Mouse (Mus musculus) hematopoietic stem cell, adult 5-6 weeks (primary cell): ENCODE results near the gene Actr10. TPM values are rescaled to one million over a fixed set of nuclear protein-coding genes. Genes with fewer than 3 reads are reported as not detected.
A peak's percentile ranks its signal among the peaks of the same experiment; 100 is the strongest.

ENCODE experiments used
- ATAC-seq, 2 experiments: fragments of 125-278 bp in 1 of 2; replicated peaks in 1 of 2; 2 replicates each; pipeline ENCODE4 v1.8.0; 2016 to 2017; ENCODE audit warnings: inconsistent platforms in 2 of 2, mild to moderate bottlenecking in 2 of 2, moderate number of reproducible peaks in 2 of 2, low read depth in 1 of 2, moderate TSS enrichment in 1 of 2; ENCODE audit not compliant: low FRiP score in 2 of 2, poor library complexity in 2 of 2, severe bottlenecking in 2 of 2, insufficient read depth in 1 of 2, low TSS enrichment in 1 of 2
- total RNA-seq: library from RNA; stranded (forward); fragments of 172-1452, 232-1000 nt; gene quantifications from 2 replicates; pipeline ENCODE4 v1.2.3, GENCODE M21; 2017

Gene Actr10
- total RNA-seq: 43.8 and 75.4 TPM in 2 replicates

DNA sequence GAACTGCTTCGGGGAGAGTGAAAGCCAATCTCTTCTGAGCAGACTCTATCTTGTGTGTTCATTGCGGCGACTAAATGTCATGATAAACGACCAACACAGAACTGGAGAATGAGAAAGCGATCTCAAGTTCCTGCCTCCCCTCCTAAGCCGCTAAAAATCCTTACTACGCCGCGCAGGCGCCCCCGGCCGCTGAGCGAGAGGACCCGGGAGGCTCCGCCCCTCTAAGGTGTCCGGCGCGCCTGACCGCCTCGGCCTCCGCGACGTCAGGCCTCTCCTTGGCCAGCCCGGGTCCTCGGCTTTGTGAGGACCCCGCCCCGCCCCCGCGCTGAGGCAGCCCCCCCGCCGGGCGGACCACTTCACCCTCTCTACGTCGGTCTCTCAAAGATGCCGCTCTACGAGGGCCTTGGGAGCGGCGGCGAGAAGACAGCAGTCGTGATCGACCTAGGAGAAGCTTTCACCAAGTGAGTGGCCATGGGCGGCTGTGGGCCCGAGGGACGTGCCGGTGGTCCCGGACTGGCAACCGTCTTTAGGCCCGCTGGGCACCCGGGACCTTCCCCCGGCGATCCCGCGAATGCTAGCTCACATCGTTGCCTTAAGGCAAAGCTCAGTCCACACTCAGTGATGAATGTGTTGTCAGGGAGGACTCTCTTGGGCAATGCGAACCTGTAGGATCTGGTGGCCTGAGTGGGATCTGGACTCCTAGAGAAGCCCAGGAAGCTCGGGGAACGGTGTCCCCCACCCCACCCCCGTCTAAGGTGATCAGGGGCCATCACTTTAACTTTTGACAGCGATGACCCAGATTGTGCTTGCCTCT is at the start of gene Actr10:
Gene Actr10 (plus strand): TSS at position 287 of the 814 bp plus-strand sequence.
- ATAC-seq: peak; percentile 91 to 95

DNA sequence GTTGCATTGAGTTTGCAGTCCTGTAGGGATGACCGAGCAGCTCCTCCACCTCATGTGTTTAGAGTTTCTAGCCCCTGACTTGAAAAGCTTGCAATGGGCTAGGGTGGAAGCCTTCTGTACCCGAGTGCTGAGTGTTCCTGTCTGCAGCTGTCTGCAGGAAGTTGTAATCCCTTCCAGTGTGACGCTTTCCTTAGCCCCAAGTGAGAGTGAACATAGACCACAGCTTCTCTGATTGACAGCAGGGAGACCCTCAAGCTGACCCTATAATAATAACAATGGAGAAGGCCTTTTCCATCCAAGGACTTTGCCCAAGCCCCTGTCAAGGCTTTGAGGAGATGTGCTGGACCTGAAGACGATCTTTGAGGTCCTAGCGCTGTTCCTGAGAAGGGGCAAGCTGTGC is 47.3 kb upstream of the Actr10 start:
- no peak for ATAC-seq

GRCm38 (mm10) chr12:70890874-70891470 is 46.7 kb upstream of the Actr10 start:
- no peak for ATAC-seq

- ATAC-seq: no peak
These were observed 42.4 kb upstream of the Actr10 start for GRCm38 (mm10) chr12:70895275-70895674.

DNA sequence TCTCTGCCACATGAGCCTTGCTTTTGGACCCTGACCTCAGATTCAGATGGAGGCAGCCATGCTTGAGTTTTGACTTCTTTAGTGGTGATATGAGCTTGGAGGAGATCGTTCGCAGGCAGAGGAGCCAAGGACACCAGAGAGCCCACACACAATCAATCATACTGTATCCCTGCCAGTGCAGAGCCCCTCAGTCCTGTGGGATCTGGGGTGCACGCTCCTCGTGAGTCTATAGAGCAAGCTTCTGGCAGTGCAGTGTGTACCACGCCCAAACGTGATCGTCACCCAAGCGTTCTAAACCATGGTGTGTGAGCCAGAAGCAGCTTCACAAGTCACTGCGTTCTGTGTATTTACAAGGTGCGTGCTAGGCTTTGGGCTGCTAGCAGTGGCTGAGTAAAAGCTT is 41.6 kb upstream of the Actr10 start:
- ATAC-seq: no peak

GRCm38 (mm10) chr12:70897434-70897833 is 40.2 kb upstream of the Actr10 start:
- ATAC-seq: no peak

DNA sequence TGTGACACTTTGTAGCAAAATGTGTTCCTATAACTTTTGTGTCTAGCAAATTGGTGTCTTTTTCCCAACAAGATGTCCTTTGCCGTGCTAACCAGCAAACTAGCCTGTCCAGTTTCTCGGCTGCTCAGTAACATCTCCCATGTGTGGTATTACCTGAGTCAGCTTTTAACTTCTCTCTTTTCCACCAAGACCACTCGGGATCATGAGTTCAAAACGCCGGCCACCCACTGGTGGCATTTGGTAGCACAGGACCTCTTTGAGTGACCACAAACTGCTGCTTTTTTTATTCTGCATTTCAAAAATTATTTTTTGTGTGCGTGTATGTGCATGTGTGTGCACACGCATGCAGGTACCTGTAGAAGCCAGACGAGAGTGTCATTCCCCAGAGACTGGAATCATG is 39.2 kb upstream of the Actr10 start:
- ATAC-seq: no peak

DNA sequence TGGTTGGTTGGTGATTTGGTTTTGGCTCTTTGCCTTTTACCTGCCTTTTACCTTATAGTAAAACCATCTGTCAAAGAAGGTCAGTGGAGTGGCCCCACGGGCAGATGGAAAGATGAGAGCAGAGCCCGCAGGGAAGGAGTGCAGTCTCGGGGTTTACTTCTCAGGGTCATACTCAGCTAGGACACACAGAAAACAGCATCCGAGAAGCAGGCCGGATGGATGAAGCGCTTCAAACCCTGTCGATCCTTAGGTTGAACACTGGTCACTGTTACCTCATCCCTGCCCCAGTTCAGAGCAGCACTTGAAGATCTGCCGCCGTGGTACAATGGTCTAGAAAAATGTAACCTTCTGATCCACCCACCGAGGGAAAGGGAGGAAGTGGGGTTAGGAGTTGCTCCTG is 33.2 kb upstream of the Actr10 start:
- no peak for ATAC-seq

DNA sequence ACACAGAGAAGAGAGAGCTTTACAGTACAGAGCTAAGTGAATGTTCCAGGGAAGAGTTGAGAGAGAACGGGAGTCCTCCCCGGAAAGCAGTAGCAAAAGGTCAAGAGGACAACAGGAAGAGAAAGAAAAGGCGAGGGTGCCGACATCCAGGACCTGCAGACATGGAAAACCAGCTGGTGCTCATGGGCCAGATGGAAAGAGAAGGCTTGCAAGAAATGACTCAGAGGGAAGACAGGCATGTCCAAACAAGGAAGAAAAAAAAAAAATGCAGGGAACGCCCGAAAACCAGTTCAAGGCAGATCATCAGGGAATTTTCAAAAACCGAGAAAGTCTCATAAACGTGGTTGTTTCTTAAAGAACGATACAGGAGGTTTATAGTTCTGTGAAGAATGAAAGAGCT is 30.8 kb upstream of the Actr10 start:
- no peak for ATAC-seq

DNA sequence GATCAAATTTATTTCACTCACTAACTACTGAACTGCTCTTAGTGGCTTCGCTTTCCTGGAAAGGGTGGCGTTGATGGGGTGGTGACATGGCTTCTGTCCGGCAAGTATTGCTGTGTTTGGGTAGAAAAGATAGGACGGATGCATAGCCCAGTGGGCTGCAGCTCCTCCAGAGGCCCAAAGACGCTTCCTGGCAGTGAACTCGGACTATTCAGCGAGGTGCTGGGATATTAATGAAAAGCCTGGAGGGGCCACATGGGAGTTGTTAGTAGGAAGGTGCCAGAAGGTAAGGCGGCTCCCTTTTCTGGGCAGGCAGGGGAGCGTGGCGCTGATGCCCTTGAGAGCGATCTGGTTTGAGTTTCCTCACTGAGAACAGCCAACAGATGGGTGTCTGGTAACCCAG is 30.0 kb upstream of the Actr10 start:
- ATAC-seq: no peak

GRCm38 (mm10) chr12:70908076-70908475 is 29.6 kb upstream of the Actr10 start:
- no peak for ATAC-seq

DNA sequence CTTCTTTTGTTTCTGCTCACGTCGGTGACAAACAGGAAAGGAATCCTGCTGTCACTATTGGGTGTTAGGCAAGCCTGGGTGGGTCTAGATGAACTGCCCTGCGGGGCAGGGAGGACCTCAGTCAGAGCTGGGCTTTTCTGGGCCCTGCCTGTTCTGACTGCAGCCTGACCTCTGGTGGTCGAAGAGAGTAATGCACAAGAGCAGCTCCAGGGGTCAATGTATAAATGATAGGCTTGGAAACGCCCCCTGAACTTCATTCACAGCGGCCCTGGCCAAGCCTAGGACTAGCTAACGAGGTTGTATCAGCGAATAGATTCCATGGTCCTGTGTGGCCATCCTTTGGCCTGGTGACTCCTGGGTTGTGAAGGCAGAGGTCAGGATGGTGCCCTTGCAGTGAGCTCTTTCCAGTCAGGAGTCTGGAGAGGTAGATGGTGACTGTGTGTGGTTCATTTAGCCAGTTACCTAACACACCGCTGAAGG is 27.4 kb upstream of the Actr10 start:
- peak; percentile 59 to 73 for ATAC-seq

GRCm38 (mm10) chr12:70911029-70911428 is 26.6 kb upstream of the Actr10 start:
- ATAC-seq: peak; percentile 61 to 72; a peak in 3 of 4 replicates

GRCm38 (mm10) chr12:70911676-70912379 is 25.8 kb upstream of the Actr10 start:
- peak; percentile 9 to 46; a peak in 2 of 4 replicates for ATAC-seq

DNA sequence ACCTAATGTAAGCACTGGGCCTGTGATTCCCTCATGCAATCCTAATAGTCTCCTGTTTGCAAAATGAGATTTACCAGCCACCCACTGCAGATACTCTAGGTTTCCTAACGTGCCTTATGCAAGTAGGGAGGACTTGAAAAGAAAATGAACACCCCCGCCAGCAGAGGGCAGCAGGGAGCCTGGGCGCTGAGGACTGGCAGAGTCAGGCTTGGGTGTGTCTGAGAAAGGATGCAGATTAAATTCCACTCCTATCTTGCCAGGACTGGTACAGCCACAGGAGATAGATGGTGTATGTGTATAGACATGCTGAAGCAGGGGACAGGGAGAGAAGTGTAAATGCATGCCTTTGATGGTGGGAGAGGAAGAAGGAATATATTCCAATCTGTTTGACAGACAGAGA is 24.2 kb upstream of the Actr10 start:
- ATAC-seq: peak; percentile 25 to 40; a peak in 1 of 4 replicates

DNA sequence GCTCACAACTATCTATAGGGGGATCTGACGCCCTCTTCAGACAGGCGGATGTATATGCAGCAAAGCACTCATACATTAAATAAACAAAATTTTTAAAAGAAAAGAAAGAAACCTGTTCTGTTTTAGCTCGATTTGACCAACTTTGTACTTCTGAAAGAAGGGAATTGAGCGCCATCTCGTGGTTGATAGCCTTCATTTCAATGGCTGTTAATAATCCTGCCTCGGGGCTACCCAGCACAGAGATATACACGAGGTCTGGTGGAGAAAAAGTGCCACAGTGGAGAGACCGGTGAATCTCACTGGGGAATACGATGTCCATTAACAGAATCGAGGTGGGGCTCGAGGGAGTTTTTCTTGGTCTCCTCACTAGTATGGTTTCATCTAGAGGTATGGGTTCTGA is 23.3 kb upstream of the Actr10 start:
- no peak for ATAC-seq

- ATAC-seq: no peak
These were observed 7.9 kb upstream of the Actr10 start for GRCm38 (mm10) chr12:70929781-70930180.

DNA sequence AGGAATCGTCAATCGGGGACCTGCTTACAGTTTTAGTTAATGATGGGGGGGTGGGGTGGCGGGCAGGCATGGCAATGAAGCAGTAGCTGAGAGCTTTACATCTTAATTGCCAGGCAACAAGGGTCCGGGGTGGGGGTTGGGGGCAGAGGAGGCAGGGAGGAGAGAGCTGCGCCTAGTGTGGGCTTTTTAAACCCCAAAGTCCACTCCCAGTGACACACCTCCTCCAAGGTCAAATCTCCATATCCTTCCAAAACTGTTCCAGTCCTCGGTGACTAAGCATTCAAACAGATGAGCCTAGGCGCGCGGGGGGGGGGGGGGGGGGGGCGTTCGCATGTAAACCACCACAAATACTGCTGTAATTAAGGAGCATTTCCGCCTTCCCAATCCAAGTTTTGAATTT is 507 bp upstream of the Actr10 start:
- peak in 1 of 2 experiments; percentile 29; a peak in 1 of 4 replicates for ATAC-seq
